Mouse (Mus musculus) cerebellum, adult 18-20 months (tissue): ENCODE data around the gene Zfp523.

ENCODE experiments used
- DNase-seq, 2 experiments: peaks; one replicate each; pipeline ENCODE4 v3.0.0; 2021

Zfp523 gene

GRCm38 (mm10) chr17:28247613-28248012 is 70.7 kb downstream of the Zfp523 start:
- no peak for DNase-seq

GRCm38 (mm10) chr17:28249062-28249461 is 72.1 kb downstream of the Zfp523 start:
- no peak for DNase-seq

GRCm38 (mm10) chr17:28251579-28252280 is 74.8 kb downstream of the Zfp523 start:
- DNase-seq = no peak

GRCm38 (mm10) chr17:28252281-28252648 is 75.3 kb downstream of the Zfp523 start:
- DNase-seq = no peak

GRCm38 (mm10) chr17:28253216-28253615 is 76.3 kb downstream of the Zfp523 start:
- DNase-seq = no peak

GRCm38 (mm10) chr17:28254804-28255203 is 77.9 kb downstream of the Zfp523 start:
- DNase-seq = no peak
